Mouse (Mus musculus) ES-E14 (cell line): ENCODE results near the gene Ppp1r17. TPM values are rescaled to one million over a fixed set of nuclear protein-coding genes. Genes with fewer than 3 reads are reported as not detected.

Source experiments
- DNase-seq: peaks from one replicate; pipeline ENCODE4 v3.0.0-alpha.2; 2013; ENCODE audit warnings: low read depth, low spot score
- H3K27ac ChIP-seq: 2 replicates; pipeline ENCODE4 v1.5.1; 2012; ENCODE audit warnings: low read depth, mild to moderate bottlenecking, low read length, moderate library complexity, mixed read lengths; ENCODE audit not compliant: poor library complexity, insufficient read depth, severe bottlenecking
- H3K36me3 ChIP-seq: 2 replicates; pipeline ENCODE4 v1.6.1; 2012; ENCODE audit warnings: mild to moderate bottlenecking, low read length, moderate library complexity, mixed read lengths; ENCODE audit not compliant: control insufficient read depth, poor library complexity, insufficient read depth, severe bottlenecking
- H3K4me1 ChIP-seq, 2 experiments: fragments of 150-350 bp in 1 of 2; sonication (generic) in 1 of 2; 2 replicates each; pipeline ENCODE4 v1.6.1; 2012; ENCODE audit warnings: low read length in 2 of 2, mild to moderate bottlenecking in 1 of 2, mixed read lengths in 1 of 2; ENCODE audit not compliant: control insufficient read depth in 2 of 2, insufficient read depth in 2 of 2, poor library complexity in 1 of 2
- H3K4me3 ChIP-seq, 2 experiments: fragments of 150-350 bp in 1 of 2; sonication (generic) in 1 of 2; 2 replicates each; pipeline ENCODE4 v1.5.1; 2012; ENCODE audit warnings: low read length in 2 of 2, low read depth in 1 of 2, mild to moderate bottlenecking in 1 of 2, mixed read lengths in 1 of 2; ENCODE audit not compliant: insufficient read depth in 1 of 2, poor library complexity in 1 of 2, severe bottlenecking in 1 of 2
- H3K9ac ChIP-seq: 2 replicates; pipeline ENCODE4 v1.6.1; 2012; ENCODE audit warnings: low read depth, mild to moderate bottlenecking, low read length, mixed read lengths; ENCODE audit not compliant: poor library complexity, insufficient read depth, severe bottlenecking
- H3K9me3 ChIP-seq: fragments of 150-350 bp; sonication (generic); 2 replicates; pipeline ENCODE4 v1.6.1; 2012; ENCODE audit warnings: low read depth, mild to moderate bottlenecking, low read length; ENCODE audit not compliant: control insufficient read depth, insufficient read depth
- CHD2 ChIP-seq: IDR thresholded peaks from 2 replicates; pipeline ENCODE4 v1.6.1; 2014; ENCODE audit warnings: mild to moderate bottlenecking, low read depth, low read length, inconsistent platforms
- HCFC1 ChIP-seq: IDR thresholded peaks from 2 replicates; pipeline ENCODE4 v1.6.1; 2012; ENCODE audit warnings: low read length, inconsistent platforms, borderline replicate concordance; ENCODE audit not compliant: insufficient read depth
- MAFK ChIP-seq: IDR thresholded peaks from 2 replicates; pipeline ENCODE4 v1.6.1; 2014; ENCODE audit warnings: mild to moderate bottlenecking, low read depth, low read length, inconsistent platforms; ENCODE audit not compliant: insufficient read depth
- ZC3H11A ChIP-seq: IDR thresholded peaks from 2 replicates; pipeline ENCODE4 v1.6.1; 2012; ENCODE audit warnings: low read depth, mild to moderate bottlenecking, inconsistent platforms, low read length, borderline replicate concordance
- ZNF384 ChIP-seq: IDR thresholded peaks from 2 replicates; pipeline ENCODE4 v1.6.1; 2012; ENCODE audit warnings: low read depth, low read length, inconsistent platforms
- in situ Hi-C, 2 experiments: fragments of 600-800 bp; cut with MboI; formaldehyde crosslinking; loops; one replicate each; pipeline ENCODE4 v1.15.1; 2025; ENCODE audit warnings: low sequenced_read_pairs in 2 of 2, inconsistent platforms in 1 of 2; ENCODE audit not compliant: unreplicated experiment in 2 of 2
- total RNA-seq: library from RNA; depleted of rRNA; stranded (reverse); fragments of 300-350 nt; gene quantifications from 2 replicates; pipeline ENCODE4 v1.2.3, GENCODE M21; 2012

Gene Ppp1r17
- total RNA-seq, 1 experiment, result not detected

DNA sequence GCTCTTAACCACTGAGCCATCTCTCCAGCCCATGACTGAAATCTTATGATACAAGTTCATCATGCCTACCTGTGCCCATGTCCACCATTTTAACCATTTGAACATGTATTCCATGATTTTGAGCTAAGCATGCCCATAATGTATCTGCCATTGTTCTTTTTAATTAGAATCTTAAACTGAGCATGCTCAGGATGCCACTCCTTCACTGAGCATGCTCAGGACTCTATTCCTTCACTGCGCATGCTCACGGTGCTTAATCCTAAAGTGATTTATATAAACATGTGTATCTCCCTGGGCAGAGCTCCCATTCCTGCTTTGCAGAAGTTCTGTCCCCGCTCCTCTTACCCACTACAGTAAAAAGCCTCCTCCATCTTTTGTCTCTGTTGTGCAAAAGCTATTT is 31.3 kb downstream of the Ppp1r17 start:
- Histone ChIP-seq H3K9ac (no peak overlapping the region), H3K4me3 (no peak overlapping the region), H3K36me3 (no peaks in the 10 kb centered on the region), H3K9me3 (no peaks in the 10 kb centered on the region), H3K27ac (no peak overlapping the region), H3K4me1 (no peaks in the 10 kb centered on the region)
- DNase-seq, result no peak
- TF ChIP-seq CHD2 (no peak), HCFC1 (no peak), MAFK (no peak), ZNF384 (no peak), ZC3H11A (no peak)
- in situ Hi-C loops, result no loop called here

DNA sequence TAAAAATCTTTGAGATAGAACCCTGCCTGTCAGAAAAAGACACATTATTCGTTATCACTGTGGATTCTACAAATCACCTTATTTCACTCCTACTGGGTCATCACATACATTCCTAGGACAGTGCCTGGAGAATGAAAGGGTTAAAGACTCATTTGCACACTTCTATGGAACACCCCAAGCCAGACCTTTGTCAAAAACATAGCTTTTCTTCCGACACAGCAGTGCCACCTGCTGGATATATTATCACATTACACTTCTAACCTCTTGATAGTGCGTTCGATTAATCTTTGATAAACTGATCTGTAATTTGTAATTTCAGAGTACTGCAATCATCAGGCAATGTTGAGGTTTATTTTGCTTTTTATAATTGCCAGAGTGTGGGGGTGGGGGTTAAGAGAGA is 31.8 kb downstream of the Ppp1r17 start:
- TF ChIP-seq ZC3H11A, result no peak
- no peak for TF ChIP-seq CHD2
- TF ChIP-seq HCFC1, result no peak
- no peak for TF ChIP-seq MAFK
- no peak for TF ChIP-seq ZNF384
- in situ Hi-C loops, result no loop called here
- no peak overlapping the region for H3K4me3 ChIP-seq
- no peaks in the 10 kb centered on the region for H3K4me1 ChIP-seq
- no peak overlapping the region for H3K9ac ChIP-seq
- no peaks in the 10 kb centered on the region for H3K9me3 ChIP-seq
- peak; percentile 19 for DNase-seq
- H3K27ac ChIP-seq, result no peak overlapping the region
- no peaks in the 10 kb centered on the region for H3K36me3 ChIP-seq

DNA sequence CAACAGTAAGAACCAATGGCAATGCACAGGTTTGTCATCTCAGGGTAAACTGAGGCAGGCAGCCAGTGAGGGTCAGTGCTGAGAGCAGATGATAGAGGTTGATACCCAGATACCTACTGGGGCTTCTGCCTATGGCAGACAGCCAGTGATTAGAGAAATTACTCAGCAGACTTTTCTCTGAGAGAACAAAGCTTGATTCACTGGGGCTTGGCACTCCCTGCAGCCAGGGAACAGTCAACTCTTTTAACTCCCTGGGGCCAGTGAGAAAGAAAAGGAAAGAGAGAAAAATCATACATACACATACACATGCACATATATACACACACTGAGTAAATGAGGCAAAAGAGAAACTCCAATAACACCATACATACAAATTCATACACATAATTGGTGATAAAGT is 46.4 kb downstream of the Ppp1r17 start:
- H3K4me3 ChIP-seq, result no peak overlapping the region
- no peaks in the 10 kb centered on the region for H3K4me1 ChIP-seq
- in situ Hi-C loops, result loop anchor here (10.0 to 25.0 kb wide), 4 partner anchors 374 to 549 kb away; no protein-coding TSS in a partner anchor
- H3K27ac ChIP-seq, result no peak overlapping the region
- H3K9ac ChIP-seq, result no peak overlapping the region
- no peaks in the 10 kb centered on the region for H3K36me3 ChIP-seq
- no peak for DNase-seq
- no peaks in the 10 kb centered on the region for H3K9me3 ChIP-seq
- TF ChIP-seq MAFK, result no peak
- TF ChIP-seq ZNF384, result no peak
- TF ChIP-seq ZC3H11A, result no peak
- no peak for TF ChIP-seq CHD2
- no peak for TF ChIP-seq HCFC1

DNA sequence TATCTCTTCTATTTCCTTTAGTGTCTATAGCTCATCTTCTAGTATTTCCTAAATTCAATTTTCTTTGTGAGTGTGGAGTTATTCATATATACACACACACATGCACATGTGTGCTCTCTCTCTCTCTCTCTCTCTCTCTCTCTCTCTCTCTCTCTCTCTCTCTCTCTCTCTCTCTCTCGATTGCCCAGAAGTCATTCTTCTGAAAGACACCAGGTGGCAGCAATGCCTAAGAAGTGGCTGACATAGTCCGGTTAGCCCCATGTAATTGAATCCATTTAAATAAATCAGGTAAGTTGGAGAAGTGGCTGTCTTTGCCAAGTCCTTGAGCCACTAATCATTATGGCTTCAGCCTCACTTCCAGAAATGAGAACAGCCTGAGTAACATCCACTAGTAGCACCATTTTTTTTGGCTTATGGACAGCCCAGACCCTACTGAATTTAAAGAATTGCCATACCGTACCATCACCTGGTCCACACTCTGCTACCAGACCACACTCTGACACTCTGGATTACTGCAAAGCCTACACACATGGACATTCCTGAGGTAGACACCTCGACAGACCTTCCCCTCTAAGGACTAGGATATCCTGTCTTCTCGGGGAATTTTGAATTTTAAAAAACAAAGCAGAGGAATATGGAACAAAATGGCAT is 49.5 kb downstream of the Ppp1r17 start:
- Histone ChIP-seq H3K4me1 (no peaks in the 10 kb centered on the region), H3K27ac (no peak overlapping the region), H3K36me3 (no peaks in the 10 kb centered on the region), H3K9me3 (no peaks in the 10 kb centered on the region), H3K4me3 (no peak overlapping the region), H3K9ac (no peak overlapping the region)
- in situ Hi-C loops, result loop anchor here (10.0 to 25.0 kb wide), 4 partner anchors 371 to 546 kb away; no protein-coding TSS in a partner anchor
- TF ChIP-seq ZC3H11A, result peak; percentile 39; the same call in 1 of the 2 replicates
- TF ChIP-seq MAFK, result no peak
- peak; percentile 17 for DNase-seq

DNA sequence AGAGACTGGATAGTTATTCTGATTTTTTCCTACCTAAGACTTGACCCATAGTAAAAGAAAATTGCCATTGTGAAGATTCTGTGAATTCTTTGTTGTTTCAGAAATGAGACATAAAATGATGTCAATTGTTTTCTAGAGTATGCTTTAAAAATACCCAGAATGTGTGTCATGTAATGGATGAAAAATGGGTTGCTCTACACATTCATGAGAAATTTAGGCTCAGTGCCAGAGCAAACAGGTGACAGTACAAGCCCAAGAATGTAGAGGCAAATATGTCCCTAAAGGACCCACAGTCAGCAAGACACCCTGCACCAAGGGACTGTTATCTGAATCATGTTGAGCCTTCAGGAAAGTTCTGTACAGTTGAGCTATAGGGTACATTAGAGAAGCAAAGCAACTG is 51.2 kb downstream of the Ppp1r17 start:
- TF ChIP-seq CHD2 (no peak), HCFC1 (no peak), MAFK (no peak), ZNF384 (no peak), ZC3H11A (no peak)
- Histone ChIP-seq H3K36me3 (no peaks in the 10 kb centered on the region), H3K4me3 (no peak overlapping the region), H3K27ac (no peak overlapping the region), H3K9me3 (no peaks in the 10 kb centered on the region), H3K4me1 (no peaks in the 10 kb centered on the region), H3K9ac (no peak overlapping the region)
- no peak for DNase-seq
- in situ Hi-C loops, result loop anchor here (10.0 to 25.0 kb wide), 4 partner anchors 369 to 544 kb away; no protein-coding TSS in a partner anchor
